Mouse (Mus musculus): Measurements from ENCODE around the gene Sub1. TPM values are rescaled to one million over a fixed set of nuclear protein-coding genes. Genes with fewer than 3 reads are reported as not detected.

Sub1 gene
- polyA plus RNA-seq, 1 experiment = 1.3 TPM

DNA sequence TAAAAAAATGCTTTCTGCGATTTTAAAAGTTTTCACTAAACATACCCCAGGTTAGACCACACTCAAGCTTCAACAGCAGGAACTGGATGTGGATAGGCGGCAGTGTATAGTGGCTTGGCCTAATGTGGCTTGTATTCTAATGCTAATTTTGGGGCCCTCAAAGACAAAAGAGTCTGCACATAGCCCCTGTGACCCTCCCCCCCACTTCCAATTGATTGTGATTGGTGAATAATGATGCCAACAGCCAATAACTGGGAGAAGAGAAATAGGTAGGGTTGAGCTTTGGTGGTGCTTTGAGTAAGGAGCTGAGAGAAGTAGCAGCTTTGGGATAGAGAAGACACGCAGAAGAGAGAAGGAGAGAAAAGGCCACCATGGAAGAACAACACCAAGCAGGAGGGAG is 35.7 kb upstream of the Sub1 start:
- no peaks in the 10 kb centered on the region for H3K9me3 ChIP-seq (ENCODE audit: control insufficient read depth, low read length)
- no peak overlapping the region for H3K4me3 ChIP-seq (replicated peaks)
- H3K27me3 ChIP-seq (ENCODE audit: control insufficient read depth) = no peaks in the 10 kb centered on the region
- TF ChIP-seq TAL1 (IDR thresholded peaks at IDR 0.05; ENCODE audit: low read length) (no peak), GATA1 (IDR thresholded peaks at IDR 0.05; ENCODE audit: low read length) (no peak)
- no peaks in the 10 kb centered on the region for H3K36me3 ChIP-seq (ENCODE audit: control insufficient read depth)
- no peaks in the 10 kb centered on the region for H3K4me1 ChIP-seq (ENCODE audit: control insufficient read depth)

DNA sequence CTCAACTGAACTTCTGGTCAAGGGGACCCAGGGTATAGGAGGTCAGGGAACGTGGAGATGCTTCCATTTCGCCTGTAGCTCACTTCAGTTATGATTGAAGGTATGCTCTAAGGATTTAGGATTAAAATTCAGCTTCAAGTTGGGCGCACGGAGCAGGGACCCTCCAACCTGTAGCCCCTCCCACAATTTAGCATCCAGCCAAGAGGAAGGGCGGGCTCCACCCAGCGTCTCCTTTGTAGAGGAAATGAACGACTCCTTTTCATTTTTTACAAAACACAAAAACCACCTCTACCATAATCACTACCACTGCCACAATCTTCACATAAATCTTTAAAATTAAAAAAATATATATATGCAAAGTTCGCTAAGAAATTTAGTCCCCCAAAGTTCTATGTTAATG is 35.1 kb upstream of the Sub1 start:
- TF ChIP-seq TAL1 (IDR thresholded peaks at IDR 0.05; ENCODE audit: low read length) (no peak), GATA1 (IDR thresholded peaks at IDR 0.05; ENCODE audit: low read length) (no peak)

DNA sequence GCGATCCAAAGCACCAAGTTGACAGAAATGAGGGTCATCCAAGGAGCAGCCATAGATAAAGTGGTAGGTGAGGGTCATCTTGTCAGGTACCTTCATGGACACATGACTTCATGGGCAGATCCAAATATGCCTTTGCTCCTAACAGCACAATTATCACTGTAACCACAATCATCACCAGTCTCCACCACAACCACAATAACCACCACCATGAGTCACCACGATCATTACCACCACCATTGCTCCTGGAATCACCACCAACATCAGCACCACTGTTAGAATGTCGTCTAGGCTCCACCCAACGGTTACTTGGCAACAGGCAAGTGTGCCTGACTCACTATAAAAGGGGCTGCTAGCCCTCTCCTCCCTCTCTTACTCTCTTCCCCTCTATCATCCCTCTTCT is 33.4 kb upstream of the Sub1 start:
- TF ChIP-seq GATA1 (IDR thresholded peaks at IDR 0.05; ENCODE audit: low read length) = no peak
- no peak for TF ChIP-seq TAL1 (IDR thresholded peaks at IDR 0.05; ENCODE audit: low read length)

More for the DNA sequence above, 35.1 kb upstream of the Sub1 start:
- Histone ChIP-seq H3K36me3 (ENCODE audit: control insufficient read depth) (no peaks in the 10 kb centered on the region), H3K4me3 (replicated peaks) (no peak overlapping the region), H3K9me3 (ENCODE audit: control insufficient read depth, low read length) (no peaks in the 10 kb centered on the region), H3K4me1 (ENCODE audit: control insufficient read depth) (no peaks in the 10 kb centered on the region), H3K27me3 (ENCODE audit: control insufficient read depth) (no peaks in the 10 kb centered on the region)

DNA sequence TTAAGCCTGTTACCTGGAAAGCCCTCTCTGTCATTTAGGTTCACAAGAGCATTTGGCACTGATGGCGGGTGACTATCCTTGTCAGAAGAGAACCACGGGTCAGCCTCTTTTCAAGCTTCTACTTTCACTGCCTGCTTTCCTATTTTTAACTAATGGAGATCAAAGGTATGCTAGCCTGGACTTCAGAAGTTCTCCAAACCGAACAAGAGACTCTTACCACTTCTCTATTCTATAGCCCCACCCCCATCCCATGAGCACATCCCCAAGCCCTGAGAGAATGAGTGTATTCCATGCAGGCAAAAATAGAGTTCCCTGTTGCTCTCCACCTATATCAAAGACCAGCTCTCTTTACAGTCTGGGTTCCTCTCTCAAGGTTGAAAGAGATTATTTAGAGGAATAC is 31.0 kb upstream of the Sub1 start:
- Histone ChIP-seq H3K27me3 (ENCODE audit: control insufficient read depth) (no peaks in the 10 kb centered on the region), H3K4me1 (ENCODE audit: control insufficient read depth) (no peaks in the 10 kb centered on the region), H3K36me3 (ENCODE audit: control insufficient read depth) (no peaks in the 10 kb centered on the region), H3K9me3 (ENCODE audit: control insufficient read depth, low read length) (no peaks in the 10 kb centered on the region), H3K4me3 (replicated peaks) (no peak overlapping the region)
- TF ChIP-seq TAL1 (IDR thresholded peaks at IDR 0.05; ENCODE audit: low read length) (no peak), GATA1 (IDR thresholded peaks at IDR 0.05; ENCODE audit: low read length) (no peak)

More for the DNA sequence above, 33.4 kb upstream of the Sub1 start:
- no peak overlapping the region for H3K4me3 ChIP-seq (replicated peaks)
- no peaks in the 10 kb centered on the region for H3K4me1 ChIP-seq (ENCODE audit: control insufficient read depth)
- H3K27me3 ChIP-seq (ENCODE audit: control insufficient read depth) = no peaks in the 10 kb centered on the region
- no peaks in the 10 kb centered on the region for H3K36me3 ChIP-seq (ENCODE audit: control insufficient read depth)
- H3K9me3 ChIP-seq (ENCODE audit: control insufficient read depth, low read length) = no peaks in the 10 kb centered on the region

DNA sequence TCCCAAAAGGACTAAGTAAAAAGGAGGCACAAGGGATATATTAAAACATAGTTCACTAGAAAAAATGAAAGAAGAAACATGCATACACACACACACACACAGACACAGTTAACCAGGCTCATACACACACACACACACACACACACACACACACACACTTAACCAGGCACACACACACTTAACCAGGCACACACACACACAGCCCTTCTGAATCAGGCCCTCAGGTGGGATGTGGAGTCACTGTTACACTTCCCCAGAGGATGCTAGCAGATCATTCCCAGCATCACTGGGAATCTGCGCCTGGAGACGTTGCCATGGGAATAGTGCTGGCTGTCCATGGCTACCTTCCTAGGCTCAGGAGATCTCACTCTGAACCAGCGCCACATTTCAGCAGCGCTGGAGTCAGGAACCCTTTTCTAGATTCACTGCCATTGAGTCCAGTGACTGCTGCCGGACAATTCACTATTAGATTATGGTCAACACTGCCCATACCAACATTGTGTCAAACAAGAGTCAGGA is 30.2 kb upstream of the Sub1 start:
- Histone ChIP-seq H3K4me3 (replicated peaks) (no peak overlapping the region), H3K36me3 (ENCODE audit: control insufficient read depth) (no peaks in the 10 kb centered on the region), H3K4me1 (ENCODE audit: control insufficient read depth) (no peaks in the 10 kb centered on the region), H3K27me3 (ENCODE audit: control insufficient read depth) (no peaks in the 10 kb centered on the region), H3K9me3 (ENCODE audit: control insufficient read depth, low read length) (no peaks in the 10 kb centered on the region)
- TF ChIP-seq GATA1 (IDR thresholded peaks at IDR 0.05; ENCODE audit: low read length) = no peak
- TF ChIP-seq TAL1 (IDR thresholded peaks at IDR 0.05; ENCODE audit: low read length) = no peak

DNA sequence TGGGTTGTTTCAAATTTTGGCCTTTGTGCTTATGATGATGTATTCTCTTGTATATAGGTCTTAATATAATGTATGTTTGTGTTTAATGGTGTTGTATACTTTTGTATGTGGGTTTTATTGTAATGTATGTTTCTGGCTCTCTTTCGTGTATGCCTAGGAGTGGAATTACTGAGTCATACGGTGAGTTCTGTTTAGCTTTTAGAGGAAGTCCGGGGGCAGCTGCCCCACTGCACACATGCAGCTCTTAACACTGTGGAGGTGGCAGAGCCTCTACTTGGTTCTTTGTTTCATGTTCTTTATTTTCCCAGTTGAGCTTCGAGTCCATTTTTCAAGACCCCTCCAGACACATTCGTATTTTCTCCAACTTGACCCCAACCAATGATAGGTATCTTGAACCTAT is 29.2 kb upstream of the Sub1 start:
- Histone ChIP-seq H3K27me3 (ENCODE audit: control insufficient read depth) (no peaks in the 10 kb centered on the region), H3K4me1 (ENCODE audit: control insufficient read depth) (no peaks in the 10 kb centered on the region), H3K9me3 (ENCODE audit: control insufficient read depth, low read length) (no peaks in the 10 kb centered on the region), H3K4me3 (replicated peaks) (no peak overlapping the region), H3K36me3 (ENCODE audit: control insufficient read depth) (no peaks in the 10 kb centered on the region)
- TF ChIP-seq TAL1 (IDR thresholded peaks at IDR 0.05; ENCODE audit: low read length) = no peak
- no peak for TF ChIP-seq GATA1 (IDR thresholded peaks at IDR 0.05; ENCODE audit: low read length)

DNA sequence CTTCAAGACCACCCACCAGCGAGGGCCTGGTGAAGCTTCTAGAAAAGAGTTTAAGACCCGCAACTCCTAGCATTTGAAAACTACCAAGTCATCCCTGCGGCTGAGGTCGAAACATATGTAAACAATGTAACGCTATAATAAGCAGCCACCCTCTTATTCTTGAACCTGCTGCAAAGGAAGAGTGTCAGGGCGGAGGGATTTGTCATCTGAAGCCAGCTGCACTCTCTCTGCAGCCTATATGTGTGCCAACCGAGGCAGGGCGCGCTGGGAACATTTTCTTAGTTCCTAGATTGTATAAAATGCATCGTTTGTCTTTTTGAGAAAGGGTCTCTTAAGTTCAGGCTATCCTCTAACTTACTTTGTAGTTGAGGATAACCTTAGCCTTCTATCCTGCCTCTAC is 28.6 kb upstream of the Sub1 start:
- H3K4me3 ChIP-seq (replicated peaks) = no peak overlapping the region
- TF ChIP-seq TAL1 (IDR thresholded peaks at IDR 0.05; ENCODE audit: low read length) (no peak), GATA1 (IDR thresholded peaks at IDR 0.05; ENCODE audit: low read length) (no peak)
- no peaks in the 10 kb centered on the region for H3K27me3 ChIP-seq (ENCODE audit: control insufficient read depth)
- no peaks in the 10 kb centered on the region for H3K9me3 ChIP-seq (ENCODE audit: control insufficient read depth, low read length)
- no peaks in the 10 kb centered on the region for H3K4me1 ChIP-seq (ENCODE audit: control insufficient read depth)
- no peaks in the 10 kb centered on the region for H3K36me3 ChIP-seq (ENCODE audit: control insufficient read depth)

DNA sequence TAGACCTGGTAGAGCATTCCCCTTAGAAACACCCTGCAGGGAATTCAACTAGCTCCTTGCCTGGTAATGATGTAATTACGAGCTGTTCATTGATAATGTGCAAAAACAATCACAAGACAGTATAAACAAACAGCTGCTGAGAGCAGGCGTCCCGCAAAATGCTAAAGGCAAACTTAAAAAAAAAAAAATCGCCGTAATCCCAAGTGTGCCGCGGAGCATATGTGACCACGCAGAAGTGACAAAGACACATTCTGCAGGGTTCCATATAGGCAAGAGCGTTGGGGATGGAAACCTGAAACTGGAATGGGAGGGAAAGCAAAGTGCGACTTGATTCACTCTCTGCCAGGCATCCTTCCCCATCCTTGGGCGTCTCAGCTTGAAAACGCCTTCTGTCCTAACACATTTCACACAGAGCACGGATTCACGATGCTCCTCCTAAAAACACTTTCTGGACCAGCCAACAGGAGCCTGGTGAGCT is 28.0 kb upstream of the Sub1 start:
- no peaks in the 10 kb centered on the region for H3K9me3 ChIP-seq (ENCODE audit: control insufficient read depth, low read length)
- TF ChIP-seq TAL1 (IDR thresholded peaks at IDR 0.05; ENCODE audit: low read length) (no peak), GATA1 (IDR thresholded peaks at IDR 0.05; ENCODE audit: low read length) (no peak)
- no peaks in the 10 kb centered on the region for H3K36me3 ChIP-seq (ENCODE audit: control insufficient read depth)
- no peaks in the 10 kb centered on the region for H3K4me1 ChIP-seq (ENCODE audit: control insufficient read depth)
- no peaks in the 10 kb centered on the region for H3K27me3 ChIP-seq (ENCODE audit: control insufficient read depth)
- no peak overlapping the region for H3K4me3 ChIP-seq (replicated peaks)

DNA sequence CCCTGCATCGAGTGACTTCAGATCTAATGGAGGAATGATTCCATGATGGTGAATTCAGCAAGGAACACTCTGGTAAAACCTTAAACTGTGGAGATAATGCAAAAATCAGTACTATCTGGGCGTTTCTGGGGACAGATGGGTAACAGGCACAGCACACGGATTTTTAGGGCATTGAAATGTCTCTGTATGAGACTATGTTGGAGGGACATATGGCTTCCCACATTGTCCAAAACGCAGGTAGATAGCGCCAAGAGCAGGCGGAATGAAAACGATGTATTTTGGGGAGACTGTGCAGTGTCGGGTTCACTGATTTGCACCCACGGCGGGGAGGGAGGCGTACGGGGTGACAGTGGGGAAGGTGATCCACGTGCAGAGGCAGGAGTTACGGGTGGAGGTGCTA is 22.7 kb upstream of the Sub1 start:
- Histone ChIP-seq H3K36me3 (ENCODE audit: control insufficient read depth) (no peaks in the 10 kb centered on the region), H3K9me3 (ENCODE audit: control insufficient read depth, low read length) (no peaks in the 10 kb centered on the region), H3K4me3 (replicated peaks) (no peak overlapping the region), H3K4me1 (ENCODE audit: control insufficient read depth) (no peaks in the 10 kb centered on the region), H3K27me3 (ENCODE audit: control insufficient read depth) (no peaks in the 10 kb centered on the region)
- TF ChIP-seq GATA1 (IDR thresholded peaks at IDR 0.05; ENCODE audit: low read length) = no peak
- TF ChIP-seq TAL1 (IDR thresholded peaks at IDR 0.05; ENCODE audit: low read length) = no peak

DNA sequence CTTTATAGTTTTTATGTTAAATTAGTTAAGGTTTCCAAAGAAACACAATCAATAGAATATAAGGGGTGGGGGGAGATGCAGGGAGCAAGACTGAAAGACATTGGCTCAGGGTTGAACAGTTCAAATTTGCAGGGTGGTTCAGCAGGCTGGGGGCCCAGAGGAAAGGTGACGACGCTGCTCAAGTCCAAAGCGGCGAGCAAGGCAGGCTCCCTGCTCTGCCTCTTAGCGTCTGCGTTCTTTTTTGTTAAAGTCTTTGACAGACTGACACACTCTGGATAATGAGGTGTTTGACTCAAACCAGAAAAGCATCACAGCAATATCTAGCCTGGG is 21.6 kb upstream of the Sub1 start:
- Histone ChIP-seq H3K9me3 (ENCODE audit: control insufficient read depth, low read length) (no peaks in the 10 kb centered on the region), H3K27me3 (ENCODE audit: control insufficient read depth) (no peaks in the 10 kb centered on the region), H3K4me1 (ENCODE audit: control insufficient read depth) (no peaks in the 10 kb centered on the region), H3K4me3 (replicated peaks) (no peak overlapping the region), H3K36me3 (ENCODE audit: control insufficient read depth) (no peaks in the 10 kb centered on the region)
- TF ChIP-seq TAL1 (IDR thresholded peaks at IDR 0.05; ENCODE audit: low read length) (no peak), GATA1 (IDR thresholded peaks at IDR 0.05; ENCODE audit: low read length) (no peak)

Data from erythroblast, embryonic 14.5 days (primary cell).